Mouse (Mus musculus) hindbrain, embryonic 10.5 days (tissue): ENCODE results near the gene Rnf24. TPM values are rescaled to one million over a fixed set of nuclear protein-coding genes. Genes with fewer than 3 reads are reported as not detected.
"Not testable (repeated sequence)": the region's sequence is repeated elsewhere in the genome, so short reads cannot be mapped to it uniquely, and the experiment has no call there.

Experiments used
- DNase-seq: peaks from one replicate; pipeline ENCODE4 v3.0.0-alpha.2; 2017; ENCODE audit warnings: low spot score
- H3K27ac ChIP-seq: fragments of 300-500 bp; sonication (generic); 2 replicates; pipeline ENCODE4 v1.5.1; 2016; ENCODE audit warnings: mild to moderate bottlenecking, moderate library complexity
- H3K27me3 ChIP-seq: fragments of 300-500 bp; sonication (generic); 2 replicates; pipeline ENCODE4 v1.6.1; 2016; ENCODE audit warnings: mild to moderate bottlenecking; ENCODE audit not compliant: poor library complexity, insufficient read depth, severe bottlenecking
- H3K36me3 ChIP-seq: fragments of 300-500 bp; sonication (generic); 2 replicates; pipeline ENCODE4 v1.6.1; 2016; ENCODE audit warnings: mild to moderate bottlenecking, moderate library complexity
- H3K4me1 ChIP-seq: fragments of 300-500 bp; sonication (generic); replicated peaks from 2 replicates; pipeline ENCODE4 v1.6.1; 2016; ENCODE audit warnings: mild to moderate bottlenecking
- H3K4me3 ChIP-seq: fragments of 300-500 bp; sonication (generic); 2 replicates; pipeline ENCODE4 v1.5.1; 2016; ENCODE audit warnings: mild to moderate bottlenecking, moderate library complexity
- H3K9me3 ChIP-seq: fragments of 300-500 bp; sonication (generic); 2 replicates; pipeline ENCODE4 v1.6.1; 2016; ENCODE audit warnings: mild to moderate bottlenecking, moderate library complexity
- WGBS: fragments of 180-500 bp; shearing (Covaris S2); methylation state at CpG from one replicate; pipeline ENCODE4 v1.1.7; 2016; 5-methylcytosine and 5-hydroxymethylcytosine counted together
- polyA plus RNA-seq: library from polyadenylated mRNA; unstranded; fragments of >200 nt; fragmentation: Nextera tagmentation; extraction: Ambion mirVana; gene quantifications from 2 replicates; pipeline ENCODE4 v1.2.1, GENCODE M21; 2016

The Rnf24 gene
- polyA plus RNA-seq, 1 experiment from 2014 or later = 10.6 TPM

GRCm38 (mm10) chr2:131326044-131326443 is 26.6 kb downstream of the Rnf24 start:
- no peaks in the 10 kb centered on the region for H3K36me3 ChIP-seq
- H3K27me3 ChIP-seq = no peaks in the 10 kb centered on the region
- no peaks in the 10 kb centered on the region for H3K9me3 ChIP-seq
- no peak for DNase-seq
- no peak overlapping the region for H3K27ac ChIP-seq
- no peaks in the 10 kb centered on the region for H3K4me1 ChIP-seq
- 68% methylated on average over 3 of the region's 3 CpGs for WGBS
- no peak overlapping the region for H3K4me3 ChIP-seq

GRCm38 (mm10) chr2:131323675-131324074 is 29.0 kb downstream of the Rnf24 start:
- no peaks in the 10 kb centered on the region for H3K27me3 ChIP-seq
- peaks cover 7% of the 10 kb centered on the region; the same call in 1 of the 2 replicates for H3K9me3 ChIP-seq
- DNase-seq = no peak
- H3K36me3 ChIP-seq = no peaks in the 10 kb centered on the region
- WGBS = 85% methylated on average over 1 of the region's 1 CpGs
- H3K27ac ChIP-seq = no peak overlapping the region
- no peak overlapping the region for H3K4me3 ChIP-seq
- no peaks in the 10 kb centered on the region for H3K4me1 ChIP-seq

GRCm38 (mm10) chr2:131321192-131321591 is 31.5 kb downstream of the Rnf24 start:
- not testable (repeated sequence) for H3K4me3 ChIP-seq, H3K27me3 ChIP-seq, H3K27ac ChIP-seq, H3K4me1 ChIP-seq, DNase-seq, H3K36me3 ChIP-seq
- H3K9me3 ChIP-seq = peaks cover 21% of the 10 kb centered on the region
- 78% methylated on average over 3 of the region's 3 CpGs for WGBS

GRCm38 (mm10) chr2:131319401-131319800 is 33.3 kb downstream of the Rnf24 start:
- H3K27ac ChIP-seq = no peak overlapping the region
- H3K4me1 ChIP-seq = no peaks in the 10 kb centered on the region
- H3K36me3 ChIP-seq = 0 out of 2 replicates have a peak, but pooled peaks cover 5% of the 10 kb centered on the region
- H3K4me3 ChIP-seq = no peak overlapping the region
- DNase-seq = no peak
- WGBS = 87% methylated on average over 6 of the region's 6 CpGs
- peaks cover 26% of the 10 kb centered on the region for H3K9me3 ChIP-seq
- H3K27me3 ChIP-seq = no peaks in the 10 kb centered on the region

GRCm38 (mm10) chr2:131316167-131316566 is 36.5 kb downstream of the Rnf24 start:
- WGBS = 78% methylated on average over 2 of the region's 2 CpGs
- Histone ChIP-seq H3K27ac (no peak overlapping the region), H3K27me3 (no peaks in the 10 kb centered on the region), H3K36me3 (peaks cover 8% of the 10 kb centered on the region), H3K4me3 (no peak overlapping the region), H3K9me3 (peaks cover 26% of the 10 kb centered on the region), H3K4me1 (no peaks in the 10 kb centered on the region)
- no peak for DNase-seq

GRCm38 (mm10) chr2:131309296-131309695 is 43.4 kb downstream of the Rnf24 start:
- H3K9me3 ChIP-seq = no peaks in the 10 kb centered on the region
- peaks cover 7% of the 10 kb centered on the region; the same call in 1 of the 2 replicates for H3K27me3 ChIP-seq
- DNase-seq = no peak
- H3K36me3 ChIP-seq = peaks cover 16% of the 10 kb centered on the region
- 71% methylated on average over 6 of the region's 6 CpGs for WGBS
- 0 out of 2 replicates have a peak, but pooled peaks cover 11% of the 10 kb centered on the region for H3K4me1 ChIP-seq
- no peak overlapping the region for H3K4me3 ChIP-seq
- no peak overlapping the region for H3K27ac ChIP-seq

- Histone ChIP-seq H3K27ac (no peak overlapping the region), H3K4me3 (no peak overlapping the region), H3K27me3 (peaks cover 7% of the 10 kb centered on the region; the same call in 1 of the 2 replicates), H3K9me3 (no peaks in the 10 kb centered on the region), H3K4me1 (0 out of 2 replicates have a peak, but pooled peaks cover 11% of the 10 kb centered on the region), H3K36me3 (peaks cover 30% of the 10 kb centered on the region)
- 29% methylated on average over 2 of the region's 2 CpGs for WGBS
- DNase-seq = peak; percentile 31
Measured at GRCm38 (mm10) chr2:131307822-131308221, 44.9 kb downstream of the Rnf24 start.

GRCm38 (mm10) chr2:131307391-131307790 is 45.3 kb downstream of the Rnf24 start:
- WGBS = 77% methylated on average over 5 of the region's 5 CpGs
- H3K4me3 ChIP-seq = no peak overlapping the region
- peaks cover 7% of the 10 kb centered on the region; the same call in 1 of the 2 replicates for H3K27me3 ChIP-seq
- H3K4me1 ChIP-seq = 0 out of 2 replicates have a peak, but pooled peaks cover 11% of the 10 kb centered on the region
- no peaks in the 10 kb centered on the region for H3K9me3 ChIP-seq
- H3K36me3 ChIP-seq = peaks cover 35% of the 10 kb centered on the region
- DNase-seq = no peak
- H3K27ac ChIP-seq = no peak overlapping the region

GRCm38 (mm10) chr2:131305226-131305625 is 47.5 kb downstream of the Rnf24 start:
- H3K27me3 ChIP-seq, H3K9me3 ChIP-seq, H3K27ac ChIP-seq, DNase-seq, H3K4me3 ChIP-seq: not testable (repeated sequence)
- WGBS = 96% methylated on average over 1 of the region's 1 CpGs
- Histone ChIP-seq H3K4me1 (0 out of 2 replicates have a peak, but pooled peaks cover 11% of the 10 kb centered on the region), H3K36me3 (peaks cover 40% of the 10 kb centered on the region)

- 0 out of 2 replicates have a peak, but pooled peaks cover 12% of the 10 kb centered on the region for H3K4me1 ChIP-seq
- H3K27ac ChIP-seq = no peak overlapping the region
- DNase-seq = no peak
- H3K27me3 ChIP-seq = peaks cover 6% of the 10 kb centered on the region; the same call in 1 of the 2 replicates
- no peak overlapping the region for H3K4me3 ChIP-seq
- H3K36me3 ChIP-seq = peaks cover 47% of the 10 kb centered on the region
- H3K9me3 ChIP-seq = no peaks in the 10 kb centered on the region
- 93% methylated on average over 9 of the region's 9 CpGs for WGBS
Measured at GRCm38 (mm10) chr2:131304497-131304896, 48.2 kb downstream of the Rnf24 start.

- no peak overlapping the region for H3K4me3 ChIP-seq
- H3K36me3 ChIP-seq = peaks cover 73% of the 10 kb centered on the region
- H3K27ac ChIP-seq = no peak overlapping the region
- no peaks in the 10 kb centered on the region for H3K27me3 ChIP-seq
- H3K9me3 ChIP-seq = no peaks in the 10 kb centered on the region
- H3K4me1 ChIP-seq = 0 out of 2 replicates have a peak, but pooled peaks cover 4% of the 10 kb centered on the region
- DNase-seq = no peak
Measured at GRCm38 (mm10) chr2:131301635-131302034, 51.1 kb downstream of the Rnf24 start.

- Histone ChIP-seq H3K27me3 (no peaks in the 10 kb centered on the region), H3K4me1 (0 out of 2 replicates have a peak, but pooled peaks cover 4% of the 10 kb centered on the region), H3K9me3 (no peaks in the 10 kb centered on the region), H3K4me3 (no peak overlapping the region), H3K36me3 (peaks cover 85% of the 10 kb centered on the region), H3K27ac (no peak overlapping the region)
- WGBS = 90% methylated on average over 2 of the region's 2 CpGs
- DNase-seq = no peak
Measured at GRCm38 (mm10) chr2:131300485-131300884, 52.2 kb downstream of the Rnf24 start.

- H3K4me3 ChIP-seq, DNase-seq, H3K9me3 ChIP-seq, H3K27ac ChIP-seq, H3K4me1 ChIP-seq, H3K27me3 ChIP-seq: not testable (repeated sequence)
- H3K36me3 ChIP-seq = peaks cover 93% of the 10 kb centered on the region
- WGBS = 56% methylated on average over 7 of the region's 7 CpGs
Measured at GRCm38 (mm10) chr2:131298674-131299073, 54.0 kb downstream of the Rnf24 start.
